In the genomic region with DNA sequence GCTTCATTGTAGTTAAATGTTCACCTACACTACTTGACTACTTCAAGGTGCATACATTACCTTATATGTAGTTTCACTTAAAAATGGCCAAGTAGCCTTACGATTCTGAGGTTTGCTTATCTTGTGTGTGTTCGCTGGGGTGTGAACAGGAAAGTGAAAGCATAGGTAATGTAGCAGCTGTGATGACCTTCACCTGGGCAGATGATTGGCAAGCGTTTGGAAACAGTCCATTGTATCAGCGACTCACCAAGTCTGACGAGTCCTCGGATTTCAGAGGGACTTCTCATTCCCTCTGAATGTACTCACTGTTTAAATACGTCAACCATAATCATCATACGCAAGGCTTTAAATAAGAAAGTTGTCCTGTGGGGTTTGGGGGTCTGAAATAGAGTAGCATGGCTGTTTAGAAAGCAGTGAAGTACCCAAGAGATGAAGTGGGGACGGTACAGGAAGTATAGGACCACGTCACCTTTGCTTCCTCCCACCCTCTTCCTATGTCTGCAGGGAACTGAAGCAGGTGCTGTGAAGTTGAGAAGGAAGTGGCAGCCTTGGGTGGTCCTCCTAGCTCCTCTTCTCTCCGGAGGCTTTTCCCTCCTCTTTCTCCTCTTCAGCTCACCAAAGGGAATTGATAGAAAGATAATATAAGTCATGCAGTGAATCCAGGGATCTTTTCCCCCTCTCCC, we compare ENCODE assay signal across 20 mouse cellular contexts.
A peak's percentile ranks its signal among the peaks of the same experiment; 100 is the strongest.
DNase-seq lines count a peak whose midpoint lies in the region; ATAC-seq and TF ChIP-seq lines count a peak whose summit lies in the region.
"Had no signal": no experiment of that assay in that cellular context is flagged by ENCODE, and none has a peak within 500 bp of the region (broad histone marks: within the 10 kb centered on the region; RNA-seq: fewer than 3 reads in every experiment).

No protein-coding gene starts in this region.

- no peak overlapping the region; the same call in 1 of the 2 replicates for H3K27ac ChIP-seq in stomach, postnatal 0 days (replicated peaks)
- H3K27ac ChIP-seq in liver, embryonic 12.5 days, result no peak overlapping the region
- H3K27ac ChIP-seq: hindbrain, embryonic 15.5 days; neural tube, embryonic 13.5 days had no signal

- H3K4me1 ChIP-seq in stomach, postnatal 0 days (replicated peaks; ENCODE audit: control insufficient read depth, insufficient read depth), result peaks cover 4% of the 10 kb centered on the region; the same call in 1 of the 2 replicates
- H3K4me1 ChIP-seq in liver, embryonic 12.5 days, result no peaks in the 10 kb centered on the region

- no peak overlapping the region for H3K4me3 ChIP-seq in stomach, postnatal 0 days (ENCODE audit: low read depth, low read length)
- H3K4me3 ChIP-seq in liver, embryonic 12.5 days, result no peak overlapping the region
- H3K4me3 ChIP-seq: embryonic facial prominence, embryonic 13.5 days; hindbrain, embryonic 15.5 days; neural tube, embryonic 13.5 days had no signal

- 65% methylated on average over 11 of the region's 11 CpGs for WGBS in stomach, postnatal 0 days
- WGBS in liver, embryonic 12.5 days (ENCODE audit: insufficient replicate concordance), result 67% methylated on average over 11 of the region's 11 CpGs

- H3K27me3 ChIP-seq in stomach, postnatal 0 days (ENCODE audit: control insufficient read depth, insufficient read depth, low read length), result no peaks in the 10 kb centered on the region
- no peaks in the 10 kb centered on the region for H3K27me3 ChIP-seq in liver, embryonic 12.5 days (replicated peaks)
- H3K27me3 ChIP-seq: embryonic facial prominence, embryonic 13.5 days; hindbrain, embryonic 15.5 days; neural tube, embryonic 13.5 days had no signal

- H3K4me2 ChIP-seq in stomach, postnatal 0 days (replicated peaks; ENCODE audit: low read depth), result no peak overlapping the region
- no peak overlapping the region for H3K4me2 ChIP-seq in liver, embryonic 12.5 days
- H3K4me2 ChIP-seq: embryonic facial prominence, embryonic 13.5 days; heart, embryonic 11.5 days; hindbrain, embryonic 15.5 days; midbrain, embryonic 11.5 days; neural tube, embryonic 13.5 days had no signal

- TF ChIP-seq EP300 in stomach, postnatal 0 days (optimal IDR thresholded peaks at IDR 0.05), result no peak

- no peaks in the 10 kb centered on the region for H3K9me3 ChIP-seq in stomach, postnatal 0 days (ENCODE audit: control insufficient read depth, low read length)
- H3K9me3 ChIP-seq in liver, embryonic 12.5 days (replicated peaks), result no peaks in the 10 kb centered on the region
- H3K9me3 ChIP-seq: embryonic facial prominence, embryonic 13.5 days; hindbrain, embryonic 15.5 days; neural tube, embryonic 13.5 days had no signal

- peak; percentile 42 for ATAC-seq in CD4-positive, CD25-positive, alpha-beta regulatory T cell, adult 4 months
- peak; percentile 83 for ATAC-seq in stomach, postnatal 0 days (ENCODE audit: low FRiP score, low TSS enrichment)
- no peak for ATAC-seq in liver, embryonic 12.5 days

- peak; percentile 22 to 30 for DNase-seq in spleen, postnatal 36 days (ENCODE audit: low spot score in 2 of 2)
- DNase-seq in spleen, postnatal 14 days (ENCODE audit: low spot score in 2 of 2), result no peak
- DNase-seq in induced T-regulatory cell, adult 2 months (ENCODE audit: low read depth), result peak; percentile 45
- DNase-seq in stomach, postnatal 0 days (ENCODE audit: low spot score), result peak; percentile 61
- no peak for DNase-seq in layer of hippocampus, adult 18-20 months (ENCODE audit: low spot score in 2 of 2)
- DNase-seq: adrenal gland, postnatal 25 days; cerebellum, adult 9-10 months; gastrocnemius, postnatal 36 days; kidney, adult 8-10 months; kidney, postnatal 25 days; lung, adult 18-20 months; lung, postnatal 4 days; right cerebral cortex, postnatal 25 days had no signal

- no peak for TF ChIP-seq CTCF in stomach, postnatal 0 days (IDR thresholded peaks at IDR 0.05; ENCODE audit: low read depth)

- no peaks in the 10 kb centered on the region for H3K36me3 ChIP-seq in stomach, postnatal 0 days (ENCODE audit: control insufficient read depth, insufficient read depth, low read length)
- no peaks in the 10 kb centered on the region for H3K36me3 ChIP-seq in liver, embryonic 12.5 days

- no peak overlapping the region for H3K9ac ChIP-seq in stomach, postnatal 0 days (ENCODE audit: low read length)
- no peak overlapping the region for H3K9ac ChIP-seq in liver, embryonic 12.5 days
- H3K9ac ChIP-seq: embryonic facial prominence, embryonic 13.5 days; hindbrain, embryonic 15.5 days; neural tube, embryonic 13.5 days had no signal

Comparison
In these comparisons a context has a peak if more than half of its experiments do, and no peak if none do; other contexts are left out.
1. DNase-seq: peak in spleen, postnatal 36 days (2 of 2), induced T-regulatory cell, adult 2 months (single experiment) and stomach, postnatal 0 days (single experiment); none in spleen, postnatal 14 days (0 of 2) and layer of hippocampus, adult 18-20 months (0 of 2).